Mouse (Mus musculus) c-Kit-positive CD71-positive TER-119-positive erythroid progenitor cells, embryonic 14.5 days (primary cell): ENCODE measurements around the gene Vmn1r16.
"Not testable (repeated sequence)": the region's sequence is repeated elsewhere in the genome, so short reads cannot be mapped to it uniquely, and the experiment has no call there.

ENCODE experiments used
- DNase-seq: peaks from one replicate; pipeline ENCODE4 v3.0.0-alpha.2; 2013; ENCODE audit warnings: low spot score

The Vmn1r16 gene

DNA sequence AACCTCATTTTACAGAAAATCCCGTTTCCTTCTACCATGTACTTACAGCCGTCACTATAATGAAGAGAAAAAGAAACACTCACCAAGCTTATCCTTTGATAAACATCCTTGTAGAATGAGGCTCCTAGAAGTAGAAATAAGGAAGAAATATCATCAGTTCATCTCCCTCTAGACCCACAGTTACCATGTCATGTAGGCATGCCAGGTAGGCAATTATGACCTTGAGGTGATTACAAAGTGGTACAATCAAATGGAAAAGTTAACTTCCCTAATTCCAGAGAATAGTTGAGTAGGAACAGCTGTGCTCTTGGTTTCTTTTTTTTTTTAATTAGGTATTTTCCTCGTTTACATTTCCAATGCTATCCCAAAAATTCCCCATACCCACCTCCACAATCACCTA lies at the start of gene Vmn1r16:
Gene Vmn1r16, minus strand, starts transcription at position 101 of the 400 bp plus-strand sequence.
- DNase-seq, result no peak

DNA sequence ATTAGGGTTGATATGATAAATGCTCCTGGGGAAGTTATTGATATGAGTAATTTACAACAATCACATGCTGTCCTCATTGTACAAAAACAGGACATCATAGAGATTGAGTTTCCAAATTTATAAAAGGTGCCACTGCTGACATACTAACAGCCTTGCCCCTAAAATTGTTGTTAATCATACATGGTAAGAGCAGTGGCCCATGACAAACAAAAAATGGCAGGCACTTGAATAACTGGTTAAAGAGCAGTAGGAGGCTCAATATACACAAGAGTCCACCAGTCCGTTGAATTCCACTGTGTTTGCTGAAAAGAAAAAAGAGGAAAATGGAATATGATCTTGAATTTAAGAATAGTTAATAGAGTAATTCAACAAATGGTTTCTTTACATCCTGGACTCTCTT lies 38.2 kb upstream of the Vmn1r16 start:
- no peak for DNase-seq

DNA sequence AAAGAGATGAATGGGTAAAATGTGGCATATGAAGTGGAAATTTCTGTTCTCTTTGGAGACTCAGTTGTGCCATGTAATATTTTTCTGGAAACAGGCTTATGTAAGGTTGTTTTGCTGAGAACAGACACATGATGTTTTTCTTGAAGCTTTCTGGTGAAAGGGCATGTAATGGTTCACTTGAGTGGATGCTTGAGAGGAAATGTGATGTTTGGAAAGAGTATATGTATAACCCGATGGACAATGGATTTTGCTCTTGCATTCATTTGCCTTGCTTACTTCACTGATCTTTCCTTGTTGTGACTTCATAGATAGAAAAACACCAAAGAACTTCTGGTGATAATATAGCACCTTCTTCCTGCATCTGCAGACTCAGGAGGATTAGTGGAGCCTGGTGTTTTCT lies 36.6 kb upstream of the Vmn1r16 start:
- DNase-seq, result not testable (repeated sequence)

DNA sequence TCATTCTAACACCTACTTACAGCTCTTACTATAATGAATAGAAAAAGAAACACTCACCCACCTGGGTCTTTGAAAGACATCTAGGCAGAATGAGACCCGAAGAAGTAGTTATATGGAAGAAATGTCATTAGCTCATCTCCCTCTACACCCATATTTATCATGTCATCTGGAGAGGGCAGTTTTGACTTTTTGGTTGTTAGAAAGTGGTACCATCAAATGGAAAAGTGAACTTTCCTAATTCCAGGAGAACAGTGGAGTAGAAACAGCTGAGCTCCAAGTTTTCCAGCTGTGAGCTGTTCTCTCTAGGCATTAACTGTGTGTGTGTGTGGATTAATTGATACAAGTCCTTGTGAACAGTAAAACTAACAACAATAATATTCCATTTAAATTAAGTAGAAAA lies 34.3 kb upstream of the Vmn1r16 start, which contains the start of gene Vmn1r17:
Gene Vmn1r17, minus strand, starts transcription at position 101 of the 400 bp plus-strand sequence.
- no peak for DNase-seq

DNA sequence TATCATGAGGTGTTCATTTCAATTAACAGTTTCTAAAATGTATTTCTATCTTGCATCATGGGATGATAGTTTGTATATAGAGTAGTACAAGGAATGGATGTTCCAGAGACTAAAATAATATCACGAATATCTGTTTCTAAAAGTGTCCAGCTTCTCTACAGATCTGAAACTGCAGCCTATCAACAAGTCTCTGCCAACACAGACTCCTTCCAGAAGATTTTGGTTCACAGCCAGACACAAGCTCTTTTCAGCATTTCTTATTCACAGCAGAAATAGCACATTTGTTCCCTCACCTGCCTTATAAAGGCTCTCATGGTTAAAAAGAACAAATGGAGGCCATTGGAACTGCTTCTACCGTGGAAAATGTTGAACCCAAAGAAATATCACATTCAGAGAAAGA lies 27.6 kb upstream of the Vmn1r16 start:
- no peak for DNase-seq

DNA sequence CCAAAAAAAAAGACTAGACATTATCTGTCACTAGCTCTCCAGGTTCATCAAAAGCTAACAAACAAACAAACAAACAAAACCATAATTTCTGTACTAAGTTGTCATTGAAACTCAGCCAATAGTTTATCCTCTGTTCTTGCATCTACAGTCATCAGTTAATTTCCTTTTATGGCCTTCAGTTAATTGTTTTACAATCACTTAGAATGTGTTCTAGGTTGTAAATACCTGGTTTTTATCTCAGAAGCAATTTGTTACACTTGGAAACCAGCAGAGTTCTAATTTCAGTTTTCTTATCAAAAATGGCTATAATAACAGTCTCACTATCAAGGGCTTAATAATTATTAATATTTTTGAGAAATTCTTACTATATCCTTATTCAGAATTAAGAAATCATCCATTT lies 3.1 kb downstream of the Vmn1r16 start:
- no peak for DNase-seq

DNA sequence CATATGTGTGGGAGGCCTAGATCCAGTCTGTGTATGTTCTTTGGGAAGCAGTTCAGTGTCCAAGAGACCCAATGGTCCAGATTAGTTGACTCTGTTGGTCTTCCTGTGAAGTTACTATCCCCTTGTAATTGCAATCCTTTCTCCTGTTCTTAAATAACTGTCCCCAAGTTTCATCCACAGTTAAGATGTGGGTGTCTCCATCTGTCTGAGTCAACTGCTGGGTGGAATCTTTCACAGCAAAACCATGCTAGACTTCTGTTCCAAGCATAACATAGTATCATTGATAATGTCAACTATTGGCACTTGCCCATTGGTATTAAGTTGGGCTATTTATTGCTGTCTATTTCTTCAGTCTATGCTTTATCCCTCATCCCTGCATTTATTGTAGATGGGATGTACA lies 50.3 kb downstream of the Vmn1r16 start:
- DNase-seq, result no peak

DNA sequence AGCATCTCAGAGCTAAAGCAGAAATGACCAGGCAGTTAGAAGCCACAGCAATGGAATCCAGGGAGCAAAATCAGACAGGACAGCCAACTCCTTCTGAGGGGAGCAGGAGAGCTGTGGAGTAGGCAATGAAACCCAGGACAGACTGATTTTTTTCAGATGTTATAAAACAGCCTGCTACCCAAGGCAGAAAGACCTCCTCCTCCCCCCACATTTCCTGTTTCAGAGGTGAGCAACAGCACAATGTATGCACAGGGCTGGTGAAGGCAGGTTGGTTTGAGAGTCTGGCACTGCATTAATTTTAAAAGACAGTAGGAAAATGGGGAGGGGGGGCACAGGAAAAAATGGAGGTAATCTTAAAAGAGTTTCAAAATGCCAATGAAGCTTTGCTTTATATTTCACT lies 56.8 kb downstream of the Vmn1r16 start:
- no peak for DNase-seq

DNA sequence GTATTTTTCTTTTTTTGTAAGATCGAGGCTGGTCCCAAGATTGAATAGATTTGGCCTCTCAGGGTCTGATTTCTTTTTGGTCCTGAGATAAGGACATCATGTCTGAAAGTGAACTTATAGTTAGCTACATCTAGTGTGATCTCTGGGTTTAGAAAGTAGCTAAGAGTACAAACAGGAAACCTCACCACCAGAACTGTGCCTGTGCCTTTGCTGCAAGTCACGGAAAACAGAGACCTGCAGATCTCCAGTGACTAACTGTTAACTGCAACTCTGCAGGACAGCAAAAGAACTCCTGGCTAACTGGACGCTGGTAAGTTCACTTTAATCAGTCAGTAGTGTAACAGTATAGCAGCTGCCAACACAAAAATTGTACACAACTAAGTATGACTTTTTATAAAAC lies 57.4 kb downstream of the Vmn1r16 start:
- DNase-seq, result no peak
